Mouse (Mus musculus): ENCODE data around the gene Nomo1.
A peak's percentile ranks its signal among the peaks of the same experiment; 100 is the strongest.

The Nomo1 gene

DNA sequence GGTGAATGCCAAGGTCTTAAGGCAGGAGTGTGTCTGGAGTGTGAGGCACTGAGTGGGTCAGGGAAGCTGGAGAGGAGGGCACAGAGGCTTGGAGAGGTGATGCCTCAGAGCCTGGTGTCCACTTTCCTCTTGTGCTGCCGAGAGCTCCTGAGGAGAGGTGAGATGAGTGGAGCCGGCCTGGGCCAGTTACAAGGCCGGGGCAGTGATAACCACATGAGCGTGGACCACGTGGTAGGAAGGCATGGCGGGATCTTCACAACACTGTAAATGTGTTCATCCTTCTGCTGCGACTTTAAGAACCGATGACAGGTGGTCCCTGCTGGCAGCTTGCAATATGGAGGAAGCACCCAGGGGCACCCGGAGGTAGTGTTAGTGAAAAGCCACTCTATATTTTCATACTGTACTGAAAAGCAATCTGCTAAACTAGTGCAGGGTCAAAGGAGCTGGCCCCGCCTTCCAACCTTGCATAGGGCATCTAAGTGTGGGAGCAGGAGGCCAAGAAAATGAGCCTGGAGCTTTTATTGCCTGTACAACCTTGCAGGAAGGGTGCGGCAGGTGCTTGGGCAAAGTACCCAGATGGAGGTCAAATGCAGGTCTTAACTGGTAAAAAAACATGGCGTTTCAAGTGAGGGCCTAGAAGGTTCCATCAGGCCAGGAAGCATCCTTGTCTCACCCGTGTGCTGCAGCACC is 14.5 kb downstream of the Nomo1 start:
- no peak for DNase-seq (ENCODE audit: low read depth)

DNA sequence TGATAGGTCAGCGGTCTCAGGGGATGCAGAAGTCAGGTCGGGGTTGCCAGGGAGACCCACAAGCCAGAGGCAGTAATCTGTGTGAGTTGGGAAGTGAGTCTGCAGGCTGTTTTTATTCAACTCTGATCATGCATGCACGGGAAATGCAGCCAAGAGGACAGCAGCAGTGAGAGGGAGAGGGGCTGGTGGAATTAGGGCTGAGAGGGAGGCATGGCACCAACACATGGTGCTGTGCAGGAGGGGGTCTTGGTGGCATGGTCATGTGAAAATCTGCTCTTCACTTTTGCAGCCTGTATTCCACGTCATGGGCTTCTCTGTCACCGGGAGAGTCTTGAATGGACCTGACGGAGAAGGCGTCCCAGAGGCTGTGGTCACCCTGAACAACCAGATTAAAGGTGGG is 16.5 kb downstream of the Nomo1 start:
- DNase-seq (ENCODE audit: low read depth): no peak

DNA sequence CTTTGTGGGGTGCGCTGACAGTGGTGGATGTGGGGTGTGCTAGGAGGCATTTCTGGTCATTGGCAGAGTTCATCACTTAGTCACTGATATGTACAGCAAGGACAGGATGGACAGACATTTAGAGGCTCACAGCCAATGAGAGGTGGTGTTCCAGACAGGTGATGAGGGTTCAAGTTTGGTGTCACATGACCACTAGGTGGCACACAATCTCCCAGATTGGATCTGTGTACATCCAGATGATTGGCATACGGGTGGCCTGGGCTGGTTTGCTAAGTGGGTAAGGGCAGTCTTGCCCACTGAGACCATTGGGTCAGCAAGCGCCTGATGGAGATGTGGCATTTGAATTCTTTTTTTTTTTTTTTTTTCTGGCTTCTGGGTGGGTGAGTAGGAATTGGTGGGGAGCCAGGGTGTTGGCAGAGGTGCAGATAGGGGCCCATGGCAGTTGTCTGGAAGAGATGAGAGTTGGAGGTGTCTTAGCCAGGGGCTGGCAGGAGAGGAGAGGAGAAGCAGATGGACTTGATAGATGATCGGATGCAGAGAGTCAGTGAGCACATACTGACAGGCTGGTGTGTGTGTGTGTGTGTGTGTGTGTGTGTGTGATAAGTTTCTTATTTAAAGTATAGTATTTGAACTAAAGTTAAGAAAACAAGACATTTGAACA is 18.8 kb downstream of the Nomo1 start:
- DNase-seq (ENCODE audit: low read depth): peak; percentile 64

DNA sequence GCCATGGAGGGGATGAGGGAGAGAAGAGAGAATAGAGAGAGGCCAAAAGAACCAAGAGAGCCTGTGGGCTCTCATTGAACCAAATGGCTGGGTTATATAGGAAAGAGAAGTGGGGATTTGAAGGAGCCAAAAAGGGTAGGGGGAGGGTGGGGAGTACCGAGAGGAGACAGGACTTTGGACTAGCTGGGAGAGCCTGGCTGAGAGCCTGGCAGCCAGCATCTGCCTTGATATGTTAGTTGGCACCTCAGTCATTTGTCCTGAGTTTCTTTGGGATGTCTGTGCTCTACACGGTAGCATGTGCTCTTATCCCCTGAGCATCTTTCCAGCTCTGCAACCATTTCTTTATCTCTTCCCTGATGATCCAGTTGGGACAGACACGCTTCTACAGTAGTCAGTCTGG is 20.1 kb downstream of the Nomo1 start:
- no peak for DNase-seq (ENCODE audit: low read depth)

DNA sequence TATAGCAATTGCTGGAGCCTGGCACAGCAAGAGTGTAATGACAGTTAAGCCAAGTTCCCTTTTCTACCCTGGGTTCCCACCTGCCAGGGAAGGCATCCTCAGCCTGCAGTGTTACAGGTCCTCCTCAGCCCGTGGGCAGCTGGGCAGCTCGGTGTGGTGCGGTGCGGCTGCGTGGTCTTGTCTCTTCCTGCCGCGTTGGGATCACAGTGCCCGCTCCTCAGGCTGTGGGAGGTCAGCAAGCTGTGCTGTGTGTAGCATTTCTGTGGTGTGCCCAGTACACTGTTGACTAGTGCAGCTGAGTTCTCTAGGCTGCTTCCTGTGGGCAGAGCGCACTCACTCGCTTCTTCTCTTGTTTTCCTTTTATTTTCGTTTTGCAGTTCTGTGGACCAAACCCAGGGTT is 25.4 kb downstream of the Nomo1 start:
- peak; percentile 80 for DNase-seq (ENCODE audit: low read depth)

DNA sequence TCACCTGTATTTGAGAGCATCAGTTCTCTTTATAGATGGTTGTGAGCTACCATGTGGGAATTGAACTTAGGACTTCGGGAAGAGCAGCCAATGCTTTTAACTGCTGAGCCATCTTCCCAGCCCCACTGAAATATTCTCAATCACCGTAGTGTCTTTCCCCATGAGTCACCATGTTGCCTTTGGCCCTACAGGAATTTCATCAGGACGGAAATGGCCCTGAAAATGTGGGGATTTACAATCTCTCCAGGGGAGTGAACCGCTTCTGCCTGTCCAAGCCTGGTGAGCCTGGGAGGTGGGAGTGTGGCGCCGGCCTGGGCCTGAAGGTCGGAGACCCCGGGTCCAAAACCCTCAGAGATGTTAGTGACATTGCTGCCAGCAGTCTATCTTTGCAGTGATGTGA is 27.2 kb downstream of the Nomo1 start:
- DNase-seq (ENCODE audit: low read depth): no peak

DNA sequence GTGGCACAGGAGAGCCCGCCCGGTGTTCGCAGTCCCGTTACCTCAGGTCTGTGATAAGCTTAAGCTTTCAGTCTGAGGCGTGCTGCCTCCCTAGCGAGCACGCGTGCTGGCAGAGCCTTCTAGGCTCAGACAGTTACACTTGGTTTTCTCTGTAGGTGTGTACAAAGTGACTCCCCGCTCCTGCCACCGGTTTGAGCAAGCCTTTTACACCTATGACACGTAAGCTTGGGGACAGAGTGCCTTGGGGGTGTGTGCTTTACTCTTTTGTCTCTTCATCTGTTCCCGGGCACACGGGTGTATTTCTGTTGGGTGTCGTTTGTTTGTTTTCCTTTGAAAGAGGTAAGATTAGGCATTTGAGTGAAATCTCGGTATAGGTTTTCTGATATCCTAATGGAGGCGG is 28.1 kb downstream of the Nomo1 start:
- no peak for DNase-seq (ENCODE audit: low read depth)

DNA sequence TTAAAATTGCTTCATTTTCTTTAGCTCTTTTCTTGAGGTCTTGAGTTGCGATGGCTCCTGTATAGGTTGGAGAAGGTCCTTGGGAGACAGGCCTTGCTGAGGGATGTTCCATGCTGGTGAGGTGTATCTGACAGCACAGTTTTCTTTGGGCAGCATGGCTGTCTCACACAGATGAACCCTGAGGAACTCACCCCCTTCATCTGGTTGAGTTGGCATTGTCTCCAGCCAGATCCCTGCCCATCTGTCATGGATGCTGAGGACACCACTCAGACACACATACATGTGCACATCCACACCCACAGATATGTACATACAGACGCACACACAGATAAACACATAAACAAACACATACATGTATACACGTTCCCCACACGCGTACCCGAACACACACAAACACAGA is 29.8 kb downstream of the Nomo1 start:
- no peak for DNase-seq (ENCODE audit: low read depth)

DNA sequence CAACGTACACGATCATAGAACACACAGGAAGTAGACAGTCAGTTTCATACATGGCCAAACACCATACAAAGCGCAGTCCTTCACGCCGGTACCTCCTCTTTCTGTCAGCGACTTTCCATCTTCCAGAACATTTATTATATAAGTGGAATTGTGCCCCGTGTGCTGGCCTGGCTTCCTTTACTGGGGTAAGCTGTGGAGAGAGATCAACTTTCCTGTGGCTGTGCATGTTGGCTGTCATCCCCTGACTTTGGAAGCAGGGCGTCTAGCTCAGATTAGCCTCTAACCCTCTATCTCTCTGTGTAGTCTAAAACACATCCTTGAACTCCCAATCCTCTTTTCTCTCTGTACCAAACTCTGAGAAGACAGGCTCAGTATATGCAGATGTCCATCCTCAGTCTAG is 35.3 kb downstream of the Nomo1 start:
- DNase-seq (ENCODE audit: low read depth): no peak

DNA sequence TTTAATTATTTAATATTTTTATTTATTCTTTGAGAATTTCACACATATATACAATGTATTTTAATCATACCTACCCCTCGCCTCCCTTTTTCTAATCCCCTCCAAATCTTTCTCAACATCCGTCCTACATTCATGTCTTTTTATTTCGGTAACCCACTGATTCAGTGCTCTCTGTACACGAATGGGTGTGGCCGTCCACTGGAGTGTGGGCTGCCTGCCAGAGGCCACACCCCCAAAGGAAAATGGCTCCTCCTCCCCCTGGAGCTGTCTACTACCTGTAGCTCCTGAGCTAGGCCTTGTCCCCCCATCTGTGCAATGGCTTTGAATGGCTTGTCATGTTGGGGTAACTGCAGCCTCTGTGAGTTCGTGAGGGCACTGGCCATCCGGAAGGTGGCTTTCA is 43.3 kb downstream of the Nomo1 start:
- DNase-seq (ENCODE audit: low read depth): no peak

DNA sequence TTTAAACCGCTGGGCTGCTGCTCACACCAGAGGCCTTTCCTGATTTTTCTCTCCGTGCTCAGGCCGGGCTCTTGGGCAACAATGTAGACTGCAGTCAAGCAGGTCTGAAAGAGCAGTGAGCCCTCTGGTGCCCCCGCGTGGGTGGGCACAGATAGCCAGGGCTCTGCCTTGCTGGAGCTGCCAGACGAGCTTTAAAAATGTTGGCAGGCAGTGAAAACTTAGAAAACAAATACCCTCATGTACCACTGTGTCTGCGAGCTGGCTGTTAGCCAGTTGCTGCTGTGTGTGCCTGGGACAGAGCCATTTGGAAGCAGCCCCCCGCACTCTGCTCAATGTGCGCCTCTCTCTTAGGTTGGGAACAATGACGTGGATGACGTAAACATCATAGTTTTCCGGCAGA is 44.2 kb downstream of the Nomo1 start:
- DNase-seq (ENCODE audit: low read depth): no peak

DNA sequence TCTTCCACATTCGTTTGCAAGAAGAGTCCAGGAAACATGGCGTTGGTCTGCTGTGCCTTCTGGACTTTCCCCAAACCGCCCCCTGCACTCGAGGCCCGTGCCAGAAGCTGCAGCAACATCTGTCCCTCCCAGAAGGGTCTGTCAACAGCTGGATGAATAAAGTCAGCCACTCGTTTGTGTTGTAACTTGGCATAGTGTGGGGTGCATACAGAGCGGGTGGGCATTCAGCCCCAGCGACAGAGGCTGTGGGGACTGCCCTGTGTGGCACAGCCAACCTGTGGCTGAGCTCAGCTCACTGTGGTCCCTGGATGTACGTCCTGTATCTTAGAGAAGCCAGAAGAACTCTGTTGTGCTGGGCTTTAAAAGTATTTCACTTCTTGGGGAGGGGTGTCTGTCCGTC is 50.5 kb downstream of the Nomo1 start:
- no peak for DNase-seq (ENCODE audit: low read depth)

DNA sequence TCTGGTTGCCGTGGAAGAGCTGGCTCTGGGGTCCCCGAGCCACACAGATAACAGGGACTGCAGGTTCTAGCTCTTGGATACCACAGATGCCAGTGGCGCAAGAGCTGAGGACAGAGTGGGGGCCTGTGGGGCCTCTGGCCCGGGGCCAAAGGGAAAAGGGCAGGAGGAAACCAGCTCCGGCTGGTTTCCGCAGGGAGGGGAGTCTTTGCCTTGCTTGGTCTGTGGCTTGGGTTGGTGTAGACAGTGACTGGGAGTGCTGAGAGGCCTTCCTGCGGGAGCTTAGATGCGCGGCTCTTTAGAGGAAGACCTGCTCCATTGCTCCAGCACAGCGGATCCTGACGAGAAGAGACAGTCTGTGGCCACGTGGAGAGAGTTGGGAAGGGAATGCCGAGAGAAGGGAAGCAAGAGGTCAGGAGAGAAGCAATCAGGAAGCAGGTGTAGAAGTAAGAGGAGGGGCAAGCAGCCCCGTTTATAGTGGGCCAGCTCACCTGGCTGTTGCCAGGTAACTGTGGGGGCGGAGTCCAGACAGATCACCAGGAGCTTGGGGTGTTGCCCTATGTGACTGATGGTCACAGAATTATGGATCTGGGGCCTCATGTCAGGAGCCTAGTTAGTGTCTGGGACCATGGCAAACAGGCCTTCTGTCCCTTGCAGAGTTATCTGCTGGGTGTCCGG is 51.5 kb downstream of the Nomo1 start:
- DNase-seq (ENCODE audit: low read depth): no peak

DNA sequence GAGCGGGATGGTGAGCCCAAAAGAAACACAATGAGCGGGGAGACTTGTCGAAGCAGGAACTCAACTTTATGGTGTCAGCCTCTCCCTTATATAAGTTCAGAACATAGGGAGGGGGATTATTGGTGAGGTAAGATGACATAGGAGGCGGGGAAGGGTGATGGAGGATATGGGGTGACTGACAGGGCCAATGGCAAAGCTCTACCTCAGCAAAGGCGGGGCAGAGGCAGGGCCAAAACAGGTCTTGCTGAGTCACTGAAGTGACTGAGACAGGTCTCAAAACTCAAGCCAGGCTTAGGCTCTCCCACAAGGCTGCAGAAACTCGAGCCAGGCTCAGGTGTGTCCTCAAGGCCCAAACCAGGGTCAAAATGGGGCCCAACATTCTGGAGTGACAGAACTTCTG is 52.9 kb downstream of the Nomo1 start:
- DNase-seq (ENCODE audit: low read depth): no peak

DNA sequence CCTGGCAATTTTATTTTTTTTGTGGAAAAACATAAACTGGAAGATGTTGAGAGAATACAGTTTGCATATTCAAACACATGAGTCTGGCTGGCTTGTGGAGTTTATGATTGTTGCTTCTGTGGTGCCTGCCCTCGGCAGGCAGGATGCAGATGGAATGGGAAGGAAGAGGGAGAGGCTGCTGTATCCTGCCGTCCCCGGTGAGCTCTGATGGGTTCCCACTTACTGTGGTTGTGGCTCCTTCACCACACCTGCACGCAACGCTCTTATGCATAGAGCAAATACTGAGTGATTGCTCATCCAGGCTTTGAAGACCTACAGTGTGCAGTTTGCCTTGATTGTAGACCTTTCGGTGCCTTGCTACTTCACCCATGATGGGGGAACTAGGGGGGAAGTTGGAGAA is 54.7 kb downstream of the Nomo1 start:
- DNase-seq (ENCODE audit: low read depth): no peak

DNA sequence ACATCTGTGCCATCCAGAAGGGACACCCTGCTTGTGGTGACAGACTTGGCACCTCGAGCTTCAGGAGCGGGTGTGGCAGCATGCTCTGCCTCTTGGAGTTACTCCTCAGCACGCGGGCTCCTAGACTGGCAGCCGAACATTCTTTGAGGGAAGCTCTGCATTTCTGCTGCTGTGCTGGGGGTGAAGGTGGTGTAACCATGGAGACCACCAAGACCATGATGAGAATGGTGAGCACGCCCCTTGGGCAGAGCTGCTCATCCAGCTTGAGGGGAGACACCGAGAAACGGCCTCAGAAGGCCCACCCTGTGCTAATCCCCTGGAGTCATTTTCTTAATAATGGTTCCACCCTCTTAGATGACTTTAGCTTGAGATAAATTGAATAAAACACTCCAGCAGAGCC is 59.3 kb downstream of the Nomo1 start:
- no peak for DNase-seq (ENCODE audit: low read depth)

DNA sequence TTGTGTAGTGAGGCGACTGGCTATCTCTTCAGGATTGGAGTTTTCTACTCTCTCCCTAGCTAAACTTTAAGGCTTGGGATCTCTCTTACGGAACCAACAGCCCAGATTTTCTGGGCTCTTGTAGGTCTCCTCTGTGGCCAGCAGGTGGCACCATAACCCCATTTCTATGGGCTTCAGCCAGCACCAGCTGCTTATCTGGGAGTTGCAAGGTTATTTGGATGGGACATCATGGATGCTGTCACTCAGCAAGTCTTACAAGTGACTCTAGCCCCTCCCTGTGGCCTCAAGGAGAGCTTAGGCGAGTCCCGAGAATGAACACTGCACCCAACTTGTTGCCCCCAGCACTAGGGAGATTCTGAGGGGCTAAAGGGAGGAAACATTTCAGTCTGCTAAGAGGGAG is 62.6 kb downstream of the Nomo1 start:
- peak; percentile 77 for DNase-seq (ENCODE audit: low read depth)

DNA sequence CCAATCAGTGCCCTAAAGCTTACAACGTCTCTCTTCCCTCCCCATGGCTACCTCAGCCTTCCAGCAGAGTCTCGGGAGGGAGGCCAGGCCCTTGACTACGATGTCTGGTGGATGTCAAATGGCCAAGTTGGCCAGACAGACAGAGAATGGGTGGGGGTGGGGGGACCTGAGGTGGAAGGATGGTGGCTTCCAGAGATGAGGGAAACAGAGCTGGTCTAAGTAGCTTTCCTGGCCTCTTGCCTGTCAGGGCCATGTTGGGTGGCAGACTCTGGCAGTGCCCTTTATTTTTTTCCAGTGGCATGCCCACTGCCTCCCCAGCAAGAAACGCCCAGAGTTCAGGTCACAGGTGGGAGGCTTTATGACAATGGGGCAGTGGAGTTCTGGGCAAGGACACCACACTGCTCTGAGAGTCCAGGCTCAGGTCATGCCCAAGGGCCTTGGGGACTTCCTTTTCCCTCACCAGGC is 63.9 kb downstream of the Nomo1 start:
- no peak for DNase-seq (ENCODE audit: low read depth)

DNA sequence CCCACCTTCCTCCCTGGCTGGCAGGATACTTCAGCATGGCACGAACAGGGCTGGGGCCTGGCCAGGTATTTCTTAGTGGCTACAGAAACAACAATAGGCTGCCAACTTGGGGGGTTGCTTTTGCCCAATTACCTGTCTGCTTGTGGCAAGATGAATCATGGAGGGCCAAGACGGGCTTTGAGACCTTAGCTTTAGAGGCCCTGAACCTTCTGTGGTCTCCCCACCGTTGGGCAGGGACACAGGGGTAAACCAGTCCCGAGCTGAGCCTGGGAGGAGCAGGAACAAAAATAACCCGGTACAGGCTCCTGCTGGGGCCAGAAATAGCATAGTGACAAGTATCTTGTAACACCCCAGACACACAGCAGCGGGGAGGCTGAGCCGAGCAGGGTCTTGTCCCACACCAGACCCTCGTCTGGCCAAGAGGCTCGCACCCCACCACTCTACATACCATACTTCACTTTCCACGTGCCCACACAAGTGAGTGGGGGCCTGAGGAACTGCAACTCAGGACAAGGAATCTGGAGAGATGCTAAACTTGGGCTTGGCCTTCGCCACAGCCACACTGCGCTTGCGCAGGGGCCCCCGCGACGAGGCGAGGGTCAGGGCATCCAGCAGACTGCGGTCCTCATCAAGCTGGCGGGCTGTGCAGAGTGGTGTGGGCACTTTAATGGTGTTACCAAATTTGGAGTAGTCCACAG is 64.9 kb downstream of the Nomo1 start:
- DNase-seq (ENCODE audit: low read depth): no peak

DNA sequence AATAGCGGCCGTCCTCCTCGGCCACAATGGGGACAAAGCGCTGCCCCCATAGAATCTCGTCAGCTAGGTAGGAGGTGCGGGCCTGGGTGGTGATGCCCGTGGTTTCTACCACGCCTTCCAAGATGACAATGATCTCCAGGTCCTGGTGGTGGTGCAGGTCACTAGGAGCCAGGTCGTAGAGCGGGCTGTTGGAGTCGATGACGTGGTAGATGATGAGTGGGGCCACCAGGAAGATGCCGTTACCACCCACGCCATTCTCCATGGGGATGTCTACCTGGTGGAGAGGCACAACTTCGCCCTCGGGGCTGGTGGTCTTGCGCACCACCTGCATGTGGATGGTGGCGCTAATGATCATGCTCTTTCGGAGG is 65.4 kb downstream of the Nomo1 start:
- DNase-seq (ENCODE audit: low read depth): no peak

DNA sequence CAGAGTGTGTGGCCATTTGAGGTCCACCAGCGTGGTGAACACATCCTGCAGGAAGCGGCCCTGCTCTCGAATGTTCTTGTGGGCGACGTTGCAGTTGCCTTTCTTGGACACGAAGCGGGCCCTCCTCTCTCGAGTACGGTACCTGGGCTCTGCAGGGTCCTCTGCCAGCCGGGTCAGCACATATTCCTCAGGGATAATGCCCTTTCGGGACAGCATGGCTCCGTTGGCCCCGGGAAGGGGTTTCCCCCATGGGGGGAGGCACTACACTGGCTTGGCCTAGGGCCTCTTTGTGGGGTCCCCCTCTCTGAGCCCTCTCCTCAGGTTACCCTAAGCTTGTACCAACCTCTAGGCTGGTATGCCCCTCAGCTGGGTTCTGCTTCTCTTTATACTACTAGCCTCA is 66.2 kb downstream of the Nomo1 start:
- DNase-seq (ENCODE audit: low read depth): peak; percentile 6

DNA sequence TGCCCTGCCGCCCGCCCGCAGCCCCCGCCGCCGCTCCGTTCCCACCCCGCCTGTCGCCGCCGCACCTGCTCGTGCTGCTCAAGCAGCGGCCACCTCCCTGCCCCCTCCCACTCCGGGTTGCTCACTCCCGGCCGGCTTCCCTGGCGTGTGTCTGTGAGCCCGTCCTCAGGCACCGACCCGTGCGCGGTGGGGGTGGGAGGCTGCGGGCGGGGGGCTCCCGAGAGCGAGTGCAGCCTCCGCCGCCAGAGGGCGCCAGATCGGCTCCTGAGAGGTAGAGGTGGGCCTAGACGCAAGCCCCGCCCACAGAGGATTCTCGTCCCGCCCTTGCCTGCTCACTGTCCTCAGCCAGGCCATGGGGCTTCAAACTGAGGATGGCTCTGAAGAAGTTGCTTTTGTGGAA is 67.1 kb downstream of the Nomo1 start, which contains the start of gene Kcnj11:
Kcnj11 (minus strand) TSS at position 202 of the 400 bp plus-strand sequence.
- peak; percentile 85 for DNase-seq (ENCODE audit: low read depth)

DNA sequence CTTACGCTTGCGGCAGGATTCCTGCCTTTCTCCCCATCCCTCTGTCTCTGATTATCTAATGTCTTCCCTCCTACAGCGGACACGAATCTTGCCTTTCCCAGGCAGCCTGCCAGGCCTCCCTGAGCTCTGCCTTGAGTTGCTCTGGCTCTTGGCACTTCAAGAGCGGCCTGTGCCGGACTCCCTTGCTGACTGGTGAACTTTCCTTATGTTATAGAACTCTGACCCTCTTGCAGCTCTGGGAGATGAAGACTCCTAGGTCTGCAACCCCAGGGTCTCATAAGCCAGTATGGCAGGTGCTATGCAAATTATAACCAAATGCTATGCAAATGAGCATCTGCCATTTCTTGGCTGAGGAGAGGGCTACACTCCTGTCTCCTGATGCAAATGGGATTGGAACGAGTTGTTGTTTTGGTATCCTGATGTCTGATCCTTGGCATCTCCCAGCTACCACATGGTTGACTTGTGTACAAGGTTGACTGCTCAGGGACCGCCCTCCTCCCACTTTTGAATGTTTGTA is 69.6 kb downstream of the Nomo1 start:
- DNase-seq (ENCODE audit: low read depth): no peak
